Mouse (Mus musculus): ENCODE results near the gene Has1. TPM values are rescaled to one million over a fixed set of nuclear protein-coding genes. Genes with fewer than 3 reads are reported as not detected.

The Has1 gene
- 0.18 TPM in 1 of 2 replicates, not detected in the other for total RNA-seq (2023)

GRCm38 (mm10) chr17:17855064-17855838 is at the start of gene Has1:
Gene Has1 (minus strand): TSS chr17:17855205.

DNA sequence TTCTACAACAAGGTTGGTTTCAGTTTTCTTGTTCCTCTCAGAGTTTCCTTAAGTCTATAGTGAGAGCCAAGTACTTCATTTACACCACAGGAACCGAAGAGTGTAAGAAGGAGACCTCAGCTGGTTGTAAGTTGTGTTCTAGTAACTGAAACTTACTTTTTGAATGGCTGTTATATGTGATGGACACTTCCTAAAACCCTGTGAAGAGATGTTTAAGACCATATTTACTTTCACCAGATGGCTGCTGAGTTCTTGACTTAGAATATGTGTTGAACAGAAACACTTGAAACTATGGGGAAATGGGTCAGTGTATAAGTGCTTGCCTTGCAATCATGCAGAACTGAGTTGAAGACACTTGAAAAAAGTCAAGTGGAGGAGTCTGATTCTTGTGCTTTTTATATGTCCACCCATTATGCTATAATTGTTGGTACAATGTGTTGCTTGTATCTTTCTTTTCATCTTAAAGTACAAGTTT is 32.8 kb upstream of the Has1 start, which contains the start of the genes Fpr2 and Fpr3:
Fpr2 (plus strand) TSS at position 51 of the 475 bp plus-strand sequence.
Fpr3 (plus strand) TSS at position 79 of the 475 bp plus-strand sequence.

GRCm38 (mm10) chr17:17883840-17884239 is 28.8 kb upstream of the Has1 start, which contains the start of gene Fpr1:
Gene Fpr1 (minus strand): TSS chr17:17883940.

DNA sequence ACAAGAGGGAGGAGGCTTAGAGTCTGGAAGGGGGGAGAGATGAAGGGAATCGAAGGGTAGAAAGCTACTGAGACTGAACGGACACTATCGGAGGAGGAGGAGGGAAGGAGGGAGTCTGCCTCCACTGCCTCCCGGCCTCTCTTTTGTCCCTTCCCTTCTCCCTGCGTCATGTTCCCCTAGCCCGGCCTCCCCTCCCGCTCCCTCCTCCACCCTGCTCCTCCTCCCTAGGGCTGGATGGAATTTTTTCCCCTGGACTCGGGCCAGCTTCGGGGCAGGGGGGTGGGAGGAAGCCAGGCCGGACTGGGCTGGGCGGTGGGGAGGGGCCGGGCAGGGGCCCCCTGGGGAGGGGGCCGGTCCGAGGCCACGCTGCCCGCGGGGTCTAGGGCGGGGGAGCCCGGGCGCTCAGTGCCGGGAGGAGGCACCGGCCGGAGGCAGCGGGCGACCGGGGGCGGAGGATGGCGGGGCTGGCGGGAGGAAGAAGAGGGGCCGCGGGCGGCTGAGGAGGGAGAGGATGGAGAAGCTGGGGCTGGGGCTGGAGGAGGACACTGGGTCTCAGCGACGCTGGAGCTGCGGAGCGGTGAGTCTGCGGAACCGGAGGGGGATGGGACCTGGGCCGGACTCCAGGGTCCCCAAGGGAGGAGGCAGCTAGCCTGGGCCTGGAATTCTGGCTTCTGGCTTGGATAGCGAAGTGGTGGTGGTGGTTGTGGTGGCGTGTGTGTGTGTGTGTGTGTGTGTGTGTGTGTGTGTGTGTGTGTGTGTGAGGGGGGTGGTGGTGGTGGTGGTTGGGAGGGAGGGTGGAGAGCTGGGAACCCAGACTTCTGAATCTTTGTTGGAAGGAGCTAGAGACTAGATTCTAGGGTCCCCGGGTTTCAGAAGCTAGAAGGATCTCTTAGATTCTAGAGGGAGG is 28.0 kb downstream of the Has1 start, which contains the start of gene Spaca6:
Spaca6 (plus strand) TSS at position 408 of the 907 bp plus-strand sequence.

Other genes starting within 250 kb of the Has1 start
- gene Lnpep, start 230.2 kb downstream of the Has1 start, total RNA-seq (2023), result 124 and 135 TPM in 2 replicates
- gene Vmn2r90, start 151.5 kb downstream of the Has1 start, total RNA-seq (2023), result 0.22 TPM in 1 of 2 replicates, not detected in the other
- gene Spaca6, start 28.0 kb downstream of the Has1 start, total RNA-seq (2023), result 1.5 TPM in 2 replicates
- gene Fpr1, start 28.7 kb upstream of the Has1 start, total RNA-seq (2023), result 229 and 276 TPM in 2 replicates
- 358 and 406 TPM in 2 replicates for gene Fpr2, start 32.6 kb upstream of the Has1 start, total RNA-seq (2023)
- gene Fpr3, start 32.6 kb upstream of the Has1 start, total RNA-seq (2023), result 0.51 TPM in 1 of 2 replicates, not detected in the other
- not detected in 2 replicates for gene Fpr-rs4, start 166.5 kb upstream of the Has1 start, total RNA-seq (2023)
- gene Vmn2r124, start 194.2 kb upstream of the Has1 start, total RNA-seq (2023), result not detected in 2 replicates
- not detected in 2 replicates for gene Vmn2r91, start 229.8 kb upstream of the Has1 start, total RNA-seq (2023)